Comparison of ENCODE assay signal across 9 mouse cellular contexts in the genomic region with DNA sequence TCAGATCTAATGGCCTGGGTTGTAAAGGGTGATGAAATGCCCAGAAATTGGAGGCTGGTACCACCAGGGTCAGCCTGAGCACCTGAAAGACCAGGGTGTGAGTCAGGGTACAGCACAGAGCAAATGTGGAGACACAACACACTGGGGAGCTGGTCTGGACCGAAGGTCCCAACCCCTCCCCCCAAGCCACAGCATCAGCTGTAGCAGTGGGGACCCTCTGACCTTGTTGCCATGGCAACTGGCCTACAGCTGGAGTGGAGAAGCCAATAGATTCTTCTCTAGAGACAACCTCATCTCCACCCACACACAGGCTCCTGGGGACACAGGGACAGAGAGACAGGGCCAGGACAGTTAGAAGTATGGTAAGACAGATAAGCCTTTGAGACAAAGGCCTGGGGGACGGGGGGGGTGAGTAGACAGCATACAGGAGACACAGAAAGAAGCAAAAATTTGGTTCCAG. TPM values are rescaled to one million over a fixed set of nuclear protein-coding genes. Genes with fewer than 3 reads are reported as not detected.
A peak's percentile ranks its signal among the peaks of the same experiment; 100 is the strongest.
DNase-seq lines count a peak whose midpoint lies in the region; ATAC-seq and TF ChIP-seq lines count a peak whose summit lies in the region.
"Had no signal": no experiment of that assay in that cellular context is flagged by ENCODE, and none has a peak within 500 bp of the region (broad histone marks: within the 10 kb centered on the region; RNA-seq: fewer than 3 reads in every experiment).

No protein-coding gene starts in this region.

- H3K27ac ChIP-seq in lung, embryonic 16.5 days (ENCODE audit: low read length) = peak overlapping the region; percentile 41
- peak overlapping the region; percentile 79 for H3K27ac ChIP-seq in forebrain, postnatal 0 days (ENCODE audit: low read depth, low read length)
- H3K27ac ChIP-seq in liver, embryonic 16.5 days (ENCODE audit: low read length) = no peak overlapping the region
- H3K27ac ChIP-seq in gastrocnemius, adult 2 months = no peak overlapping the region

- no peaks in the 10 kb centered on the region for H3K9me3 ChIP-seq in lung, embryonic 16.5 days (ENCODE audit: control insufficient read depth, low read length)
- no peaks in the 10 kb centered on the region for H3K9me3 ChIP-seq in forebrain, postnatal 0 days (ENCODE audit: low read length)
- no peaks in the 10 kb centered on the region for H3K9me3 ChIP-seq in liver, embryonic 16.5 days (replicated peaks; ENCODE audit: control insufficient read depth, low read length)

- H3K9ac ChIP-seq in lung, embryonic 16.5 days (ENCODE audit: low read length) = no peak overlapping the region
- peak overlapping the region; percentile 26; the same call in 1 of the 2 replicates for H3K9ac ChIP-seq in forebrain, postnatal 0 days
- no peak overlapping the region for H3K9ac ChIP-seq in liver, embryonic 16.5 days (ENCODE audit: low read depth, low read length)

- no peaks in the 10 kb centered on the region for H3K36me3 ChIP-seq in lung, embryonic 16.5 days (ENCODE audit: control insufficient read depth, insufficient read depth, low read length)
- H3K36me3 ChIP-seq in forebrain, postnatal 0 days (ENCODE audit: insufficient read depth) = no peaks in the 10 kb centered on the region
- no peaks in the 10 kb centered on the region for H3K36me3 ChIP-seq in liver, embryonic 16.5 days (ENCODE audit: control insufficient read depth, insufficient read depth)

- intact Hi-C loops in left cerebral cortex, postnatal 14 days (cut with DNase I) = no loop called here
- intact Hi-C loops in gastrocnemius, adult 2 months (cut with DNase I) = no loop called here

- H3K4me2 ChIP-seq in lung, embryonic 16.5 days (ENCODE audit: low read depth, low read length) = no peak overlapping the region
- H3K4me2 ChIP-seq in forebrain, postnatal 0 days (ENCODE audit: low read depth) = 0 out of 2 replicates have a peak overlapping the region, but pooled peaks have one; percentile 6
- H3K4me2 ChIP-seq in liver, embryonic 16.5 days (ENCODE audit: low read depth, low read length) = no peak overlapping the region

- 23% methylated on average over 2 of the region's 2 CpGs for WGBS in lung, embryonic 16.5 days
- WGBS in forebrain, postnatal 0 days = 3% methylated on average over 2 of the region's 2 CpGs
- WGBS in liver, embryonic 16.5 days (ENCODE audit: insufficient replicate concordance) = 10% methylated on average over 2 of the region's 2 CpGs

- no peak overlapping the region for H3K4me3 ChIP-seq in lung, embryonic 16.5 days (ENCODE audit: low read length)
- H3K4me3 ChIP-seq in forebrain, postnatal 0 days (ENCODE audit: low read depth, low read length) = no peak overlapping the region
- H3K4me3 ChIP-seq in liver, embryonic 16.5 days (ENCODE audit: low read depth, low read length) = no peak overlapping the region
- no peak overlapping the region for H3K4me3 ChIP-seq in gastrocnemius, adult 2 months

- H3K4me1 ChIP-seq in lung, embryonic 16.5 days (replicated peaks; ENCODE audit: control insufficient read depth, insufficient read depth, low read length) = peaks cover 38% of the 10 kb centered on the region
- H3K4me1 ChIP-seq in forebrain, postnatal 0 days (ENCODE audit: insufficient read depth) = peaks cover 23% of the 10 kb centered on the region
- peaks cover 38% of the 10 kb centered on the region for H3K4me1 ChIP-seq in liver, embryonic 16.5 days (ENCODE audit: control insufficient read depth, low read depth, low read length)

- ATAC-seq in lung, embryonic 16.5 days (ENCODE audit: low read depth) = no peak
- ATAC-seq in forebrain, postnatal 0 days = peak; percentile 52
- ATAC-seq in liver, embryonic 16.5 days (ENCODE audit: low read depth) = peak; percentile 58

- TF ChIP-seq CTCF in forebrain, postnatal 0 days (IDR thresholded peaks at IDR 0.05; ENCODE audit: low read depth) = no peak
- TF ChIP-seq CTCF in gastrocnemius, adult 2 months (IDR thresholded peaks at IDR 0.05) = no peak

- DNase-seq in lung, postnatal 14 days = no peak
- peak; percentile 66 for DNase-seq in forebrain, postnatal 0 days
- peak; percentile 46 to 67 for DNase-seq in thymus, adult 18-20 months
- DNase-seq in cerebellum, adult 11-12 months = no peak
- DNase-seq in left cerebral cortex, postnatal 14 days (ENCODE audit: low spot score in 2 of 2) = no peak
- no peak for DNase-seq in gastrocnemius, adult 2 months

- H3K27me3 ChIP-seq in lung, embryonic 16.5 days (ENCODE audit: control insufficient read depth, insufficient read depth, low read depth, low read length) = no peaks in the 10 kb centered on the region
- no peaks in the 10 kb centered on the region for H3K27me3 ChIP-seq in forebrain, postnatal 0 days (ENCODE audit: insufficient read depth, low read length)
- peaks cover 12% of the 10 kb centered on the region for H3K27me3 ChIP-seq in liver, embryonic 16.5 days (ENCODE audit: control insufficient read depth, insufficient read depth, low read depth, low read length)

RNA-seq across cellular contexts. Expression of a gene that starts 7.4 kb away (rescaled TPM):
- polyA plus RNA-seq in lung, embryonic 16.5 days (2015; fragmentation: Nextera tagmentation; extraction: Ambion mirVana) = 5.6 and 6.5 TPM in 2 replicates
- total RNA-seq in forebrain, postnatal 0 days (2014; rRNA removed) = 13.5 and 21.2 TPM in 2 replicates
- polyA plus RNA-seq in forebrain, postnatal 0 days (2015; fragmentation: Nextera tagmentation; extraction: Ambion mirVana) = 4.7 and 6.8 TPM in 2 replicates
- 0.20 and 0.27 TPM in 2 replicates for polyA plus RNA-seq in liver, embryonic 16.5 days (2015; fragmentation: Nextera tagmentation; extraction: Ambion mirVana)
- 10 to 100 TPM; 19.9 to 22.1 TPM for total RNA-seq in left cerebral cortex, postnatal 14 days (2021)
- 1 to 10 TPM; 1.4 to 2.2 TPM for total RNA-seq in gastrocnemius, adult 2 months (2021)
- total RNA-seq: liver, adult 2 months had no signal
- polyA plus RNA-seq: liver, adult 2 months had no signal

RNA-seq across cellular contexts. Expression of a gene that starts 20.6 kb away (rescaled TPM):
- polyA plus RNA-seq in lung, embryonic 16.5 days (2015; fragmentation: Nextera tagmentation; extraction: Ambion mirVana) = 18.9 and 19.8 TPM in 2 replicates
- 6.1 and 8.3 TPM in 2 replicates for total RNA-seq in forebrain, postnatal 0 days (2014; rRNA removed)
- 6.3 and 6.8 TPM in 2 replicates for polyA plus RNA-seq in forebrain, postnatal 0 days (2015; fragmentation: Nextera tagmentation; extraction: Ambion mirVana)
- 2.0 and 2.2 TPM in 2 replicates for polyA plus RNA-seq in liver, embryonic 16.5 days (2015; fragmentation: Nextera tagmentation; extraction: Ambion mirVana)
- total RNA-seq in left cerebral cortex, postnatal 14 days (2021) = 10 to 100 TPM; 10.2 to 12.1 TPM
- 1 to 10 TPM; 5.0 to 7.1 TPM for total RNA-seq in gastrocnemius, adult 2 months (2021)

RNA-seq across cellular contexts. Expression of a gene that starts 47.9 kb away (rescaled TPM):
- 0.46 and 0.49 TPM in 2 replicates for polyA plus RNA-seq in lung, embryonic 16.5 days (2015; fragmentation: Nextera tagmentation; extraction: Ambion mirVana)
- 8.0 and 9.5 TPM in 2 replicates for total RNA-seq in forebrain, postnatal 0 days (2014; rRNA removed)
- polyA plus RNA-seq in forebrain, postnatal 0 days (2015; fragmentation: Nextera tagmentation; extraction: Ambion mirVana) = 3.4 and 5.1 TPM in 2 replicates
- polyA plus RNA-seq in liver, embryonic 16.5 days (2015; fragmentation: Nextera tagmentation; extraction: Ambion mirVana) = 1.8 and 2.9 TPM in 2 replicates
- 1 to 10 TPM; 2.1 to 3.4 TPM for total RNA-seq in left cerebral cortex, postnatal 14 days (2021)
- under 1 TPM in 1 of 2 experiments, not detected in 1; 0.06 TPM for total RNA-seq in gastrocnemius, adult 2 months (2021)

RNA-seq across cellular contexts. Expression of a gene that starts 49.5 kb away (rescaled TPM):
- 48.0 and 51.4 TPM in 2 replicates for polyA plus RNA-seq in lung, embryonic 16.5 days (2015; fragmentation: Nextera tagmentation; extraction: Ambion mirVana)
- 58.2 and 64.1 TPM in 2 replicates for total RNA-seq in forebrain, postnatal 0 days (2014; rRNA removed)
- polyA plus RNA-seq in forebrain, postnatal 0 days (2015; fragmentation: Nextera tagmentation; extraction: Ambion mirVana) = 38.7 and 44.6 TPM in 2 replicates
- polyA plus RNA-seq in liver, embryonic 16.5 days (2015; fragmentation: Nextera tagmentation; extraction: Ambion mirVana) = 29.6 TPM in 2 replicates
- total RNA-seq in left cerebral cortex, postnatal 14 days (2021) = 10 to 100 TPM; 46.7 to 51.4 TPM
- total RNA-seq in gastrocnemius, adult 2 months (2021) = 10 to 100 TPM; 37.0 to 39.8 TPM

Comparison
In these comparisons a context has a peak if more than half of its experiments do, and no peak if none do; other contexts are left out.
1. H3K27ac ChIP-seq: peak in lung, embryonic 16.5 days (single experiment) and forebrain, postnatal 0 days (single experiment); none in liver, embryonic 16.5 days (single experiment) and gastrocnemius, adult 2 months (single experiment).
2. DNase-seq: peak in forebrain, postnatal 0 days (single experiment) and thymus, adult 18-20 months (2 of 2); none in lung, postnatal 14 days (single experiment), cerebellum, adult 11-12 months (single experiment), left cerebral cortex, postnatal 14 days (0 of 2) and gastrocnemius, adult 2 months (single experiment).